Mouse (Mus musculus) spleen, postnatal 14 days (tissue): ENCODE measurements around the gene Lamc2.

Source experiments
- DNase-seq, 2 experiments: peaks; one replicate each; pipeline ENCODE4 v3.0.0; 2021 to 2022; ENCODE audit warnings: low spot score in 2 of 2

The Lamc2 gene

GRCm38 (mm10) chr1:153127622-153128021 lies 58.6 kb downstream of the Lamc2 start:
- DNase-seq = no peak

GRCm38 (mm10) chr1:153126491-153127381 lies 59.5 kb downstream of the Lamc2 start:
- no peak for DNase-seq

- no peak for DNase-seq
These were observed 60.7 kb downstream of the Lamc2 start for GRCm38 (mm10) chr1:153125287-153126275.

GRCm38 (mm10) chr1:153124502-153124901 lies 61.7 kb downstream of the Lamc2 start:
- no peak for DNase-seq

- no peak for DNase-seq
These were observed 63.5 kb downstream of the Lamc2 start for GRCm38 (mm10) chr1:153122764-153123163.

- no peak for DNase-seq
These were observed 64.9 kb downstream of the Lamc2 start for GRCm38 (mm10) chr1:153121320-153121719.

- no peak for DNase-seq
These were observed 65.7 kb downstream of the Lamc2 start for GRCm38 (mm10) chr1:153120544-153120943.

- no peak for DNase-seq
These were observed 70.9 kb downstream of the Lamc2 start for GRCm38 (mm10) chr1:153115315-153115714.

GRCm38 (mm10) chr1:153111596-153111995 lies 74.7 kb downstream of the Lamc2 start:
- no peak for DNase-seq

GRCm38 (mm10) chr1:153109836-153110235 lies 76.4 kb downstream of the Lamc2 start:
- DNase-seq = no peak

GRCm38 (mm10) chr1:153109346-153109745 lies 76.9 kb downstream of the Lamc2 start:
- no peak for DNase-seq

- DNase-seq = no peak
These were observed 78.4 kb downstream of the Lamc2 start for GRCm38 (mm10) chr1:153107866-153108265.

- DNase-seq = no peak
These were observed 81.4 kb downstream of the Lamc2 start for GRCm38 (mm10) chr1:153104804-153105203.

GRCm38 (mm10) chr1:153103186-153103554 lies 83.1 kb downstream of the Lamc2 start:
- DNase-seq = no peak

- DNase-seq = no peak
These were observed 83.7 kb downstream of the Lamc2 start for GRCm38 (mm10) chr1:153102296-153103185.

GRCm38 (mm10) chr1:153101327-153101880 lies 84.8 kb downstream of the Lamc2 start:
- DNase-seq = peak in 1 of 2 experiments; percentile 41

GRCm38 (mm10) chr1:153100912-153101311 lies 85.3 kb downstream of the Lamc2 start:
- DNase-seq = no peak

GRCm38 (mm10) chr1:153098586-153098985 lies 87.7 kb downstream of the Lamc2 start:
- DNase-seq = no peak

- DNase-seq = no peak
These were observed 89.1 kb downstream of the Lamc2 start for GRCm38 (mm10) chr1:153097017-153097675.
